Mouse (Mus musculus) embryonic facial prominence, embryonic 13.5 days (tissue): Measurements from ENCODE around the gene Prss33. TPM values are rescaled to one million over a fixed set of nuclear protein-coding genes. Genes with fewer than 3 reads are reported as not detected.

ENCODE experiments used
- ATAC-seq: fragments of 200-750 bp; cut with Nextera tagmentation; 2 replicates; pipeline ENCODE4 v1.8.0; 2017; ENCODE audit warnings: low read depth; ENCODE audit not compliant: insufficient number of reproducible peaks, insufficient read depth, low FRiP score, low TSS enrichment
- H3K27ac ChIP-seq: fragments of 300-500 bp; sonication (generic); 2 replicates; pipeline ENCODE4 v1.5.1; 2015; ENCODE audit warnings: moderate library complexity, mild to moderate bottlenecking, inconsistent platforms
- H3K27me3 ChIP-seq: fragments of 300-500 bp; sonication (generic); 2 replicates; pipeline ENCODE4 v1.6.1; 2015; ENCODE audit warnings: mild to moderate bottlenecking, inconsistent platforms
- H3K36me3 ChIP-seq: fragments of 300-500 bp; sonication (generic); 2 replicates; pipeline ENCODE4 v1.6.1; 2015; ENCODE audit warnings: mild to moderate bottlenecking, inconsistent platforms
- H3K4me1 ChIP-seq: fragments of 300-500 bp; sonication (generic); 2 replicates; pipeline ENCODE4 v1.6.1; 2015; ENCODE audit warnings: inconsistent platforms
- H3K4me2 ChIP-seq: fragments of 300-500 bp; sonication (generic); 2 replicates; pipeline ENCODE4 v1.6.1; 2015; ENCODE audit warnings: moderate library complexity, mild to moderate bottlenecking, inconsistent platforms
- H3K4me3 ChIP-seq: fragments of 300-500 bp; sonication (generic); 2 replicates; pipeline ENCODE4 v1.5.1; 2015; ENCODE audit warnings: mild to moderate bottlenecking, inconsistent platforms
- H3K9ac ChIP-seq: fragments of 300-500 bp; sonication (generic); 2 replicates; pipeline ENCODE4 v1.6.1; 2015; ENCODE audit warnings: mild to moderate bottlenecking, inconsistent platforms
- H3K9me3 ChIP-seq: fragments of 300-500 bp; sonication (generic); 2 replicates; pipeline ENCODE4 v1.6.1; 2016; ENCODE audit warnings: inconsistent platforms
- WGBS: fragments of 180-500 bp; shearing (Covaris S2); methylation state at CpG from one replicate; pipeline ENCODE4 v1.1.7; 2015; ENCODE audit warnings: mixed read lengths; 5-methylcytosine and 5-hydroxymethylcytosine counted together
- polyA plus RNA-seq: library from polyadenylated mRNA; unstranded; fragments of >200 nt; fragmentation: Nextera tagmentation; extraction: Ambion mirVana; gene quantifications from 2 replicates; pipeline ENCODE4 v1.2.1, GENCODE M21; 2015

Gene Prss33
- polyA plus RNA-seq, 1 experiment from 2014 or later: 0.38 TPM

GRCm38 (mm10) chr17:23853292-23853691 is 17.4 kb upstream of the Prss33 start:
- Histone ChIP-seq H3K27ac (no peak overlapping the region), H3K9me3 (no peaks in the 10 kb centered on the region), H3K4me3 (no peak overlapping the region), H3K4me1 (no peaks in the 10 kb centered on the region), H3K27me3 (no peaks in the 10 kb centered on the region), H3K4me2 (no peak overlapping the region), H3K36me3 (no peaks in the 10 kb centered on the region), H3K9ac (no peak overlapping the region)
- no peak for ATAC-seq
- 29% methylated on average over 5 of the region's 5 CpGs for WGBS

- no peak overlapping the region for H3K4me2 ChIP-seq
- no peak overlapping the region for H3K9ac ChIP-seq
- no peaks in the 10 kb centered on the region for H3K27me3 ChIP-seq
- no peak overlapping the region for H3K4me3 ChIP-seq
- 60% methylated on average over 19 of the region's 19 CpGs for WGBS
- no peaks in the 10 kb centered on the region; the same call in 1 of the 2 replicates for H3K9me3 ChIP-seq
- no peak for ATAC-seq
- no peak overlapping the region for H3K27ac ChIP-seq
- no peaks in the 10 kb centered on the region for H3K36me3 ChIP-seq
- no peaks in the 10 kb centered on the region for H3K4me1 ChIP-seq
These were observed 15.2 kb upstream of the Prss33 start for GRCm38 (mm10) chr17:23850853-23851749.

GRCm38 (mm10) chr17:23850028-23850427 is 14.2 kb upstream of the Prss33 start:
- no peaks in the 10 kb centered on the region for H3K4me1 ChIP-seq
- no peaks in the 10 kb centered on the region for H3K36me3 ChIP-seq
- WGBS: 47% methylated on average over 2 of the region's 2 CpGs
- H3K27ac ChIP-seq: no peak overlapping the region
- H3K4me3 ChIP-seq: no peak overlapping the region
- no peak overlapping the region for H3K4me2 ChIP-seq
- no peak overlapping the region for H3K9ac ChIP-seq
- no peak for ATAC-seq
- H3K27me3 ChIP-seq: no peaks in the 10 kb centered on the region
- H3K9me3 ChIP-seq: no peaks in the 10 kb centered on the region; the same call in 1 of the 2 replicates

GRCm38 (mm10) chr17:23843812-23844273 is 8.0 kb upstream of the Prss33 start, which contains the start of the genes Prss32 and Prss41:
Prss32 (plus strand) TSS chr17:23843855.
Prss41 (minus strand) TSS chr17:23844172.
- H3K9ac ChIP-seq: peak within 1 kb of the TSS; percentile 1; the same call in 1 of the 2 replicates
- H3K4me1 ChIP-seq: no peaks in the 10 kb centered on the region
- H3K4me3 ChIP-seq: peak within 1 kb of the TSS; percentile 26
- WGBS: 13% methylated on average over 19 of the region's 19 CpGs
- H3K4me2 ChIP-seq: peak within 1 kb of the TSS; percentile 50
- H3K27ac ChIP-seq: no peak within 1 kb of the TSS
- H3K36me3 ChIP-seq: no peaks in the 10 kb centered on the region
- no peaks in the 10 kb centered on the region; the same call in 1 of the 2 replicates for H3K9me3 ChIP-seq
- ATAC-seq: no peak
- no peaks in the 10 kb centered on the region; the same call in 1 of the 2 replicates for H3K27me3 ChIP-seq

- no peaks in the 10 kb centered on the region; the same call in 1 of the 2 replicates for H3K9me3 ChIP-seq
- no peak overlapping the region for H3K27ac ChIP-seq
- peak overlapping the region; percentile 26 for H3K4me3 ChIP-seq
- no peaks in the 10 kb centered on the region for H3K36me3 ChIP-seq
- H3K4me2 ChIP-seq: peak overlapping the region; percentile 50
- no peaks in the 10 kb centered on the region for H3K4me1 ChIP-seq
- ATAC-seq: no peak
- whole genome bisulfite sequencing: 47% methylated on average over 23 of the region's 23 CpGs
- H3K9ac ChIP-seq: peak overlapping the region; percentile 1; the same call in 1 of the 2 replicates
- H3K27me3 ChIP-seq: no peaks in the 10 kb centered on the region; the same call in 1 of the 2 replicates
These were observed 7.4 kb upstream of the Prss33 start for GRCm38 (mm10) chr17:23843141-23843811.

- Histone ChIP-seq H3K4me1 (no peaks in the 10 kb centered on the region), H3K9ac (no peak overlapping the region), H3K27ac (no peak overlapping the region), H3K36me3 (no peaks in the 10 kb centered on the region), H3K27me3 (peaks cover 4% of the 10 kb centered on the region), H3K4me3 (no peak overlapping the region), H3K9me3 (no peaks in the 10 kb centered on the region), H3K4me2 (no peak overlapping the region)
- 26% methylated on average over 4 of the region's 4 CpGs for WGBS
- no peak for ATAC-seq
These were observed 5.3 kb upstream of the Prss33 start for GRCm38 (mm10) chr17:23841145-23841544.

- Histone ChIP-seq H3K4me3 (no peak overlapping the region), H3K27me3 (peaks cover 40% of the 10 kb centered on the region), H3K36me3 (peaks cover 12% of the 10 kb centered on the region), H3K4me2 (no peak overlapping the region), H3K4me1 (peaks cover 20% of the 10 kb centered on the region), H3K9me3 (no peaks in the 10 kb centered on the region), H3K27ac (no peak overlapping the region), H3K9ac (no peak overlapping the region)
- 88% methylated on average over 1 of the region's 1 CpGs for WGBS
- ATAC-seq: no peak
These were observed 4.7 kb downstream of the Prss33 start for GRCm38 (mm10) chr17:23831201-23831600.

- Histone ChIP-seq H3K36me3 (peaks cover 32% of the 10 kb centered on the region), H3K27me3 (peaks cover 27% of the 10 kb centered on the region), H3K27ac (peak within 1 kb of the TSS; percentile 95), H3K9me3 (no peaks in the 10 kb centered on the region), H3K9ac (peak within 1 kb of the TSS; percentile 93), H3K4me2 (peak within 1 kb of the TSS; percentile 71), H3K4me3 (peak within 1 kb of the TSS; percentile 87), H3K4me1 (peaks cover 20% of the 10 kb centered on the region)
- WGBS: under 1% methylated on average over 36 of the region's 42 CpGs
- ATAC-seq: peak; percentile 91
These were observed 6.7 kb downstream of the Prss33 start, which contains the start of gene Elob for GRCm38 (mm10) chr17:23829064-23829619. Elob (minus strand) TSS chr17:23829136.

- peak; percentile 45 for ATAC-seq
- peak overlapping the region; percentile 87 for H3K4me3 ChIP-seq
- WGBS: under 1% methylated on average over 47 of the region's 47 CpGs
These were observed 7.4 kb downstream of the Prss33 start for GRCm38 (mm10) chr17:23828271-23829001.

GRCm38 (mm10) chr17:23825591-23825990 is 10.3 kb downstream of the Prss33 start:
- peaks cover 68% of the 10 kb centered on the region for H3K36me3 ChIP-seq

More at GRCm38 (mm10) chr17:23828271-23829001, 7.4 kb downstream of the Prss33 start:
- H3K4me1 ChIP-seq: peaks cover 20% of the 10 kb centered on the region
- no peaks in the 10 kb centered on the region for H3K9me3 ChIP-seq
- H3K4me2 ChIP-seq: peak overlapping the region; percentile 71
- peak overlapping the region; percentile 93 for H3K9ac ChIP-seq
- peaks cover 39% of the 10 kb centered on the region for H3K36me3 ChIP-seq
- peak overlapping the region; percentile 95 for H3K27ac ChIP-seq
- H3K27me3 ChIP-seq: peaks cover 19% of the 10 kb centered on the region

More at GRCm38 (mm10) chr17:23825591-23825990, 10.3 kb downstream of the Prss33 start:
- WGBS: 88% methylated on average over 4 of the region's 4 CpGs
- H3K4me2 ChIP-seq: no peak overlapping the region
- no peak for ATAC-seq
- no peaks in the 10 kb centered on the region for H3K9me3 ChIP-seq
- H3K9ac ChIP-seq: no peak overlapping the region
- 0 out of 2 replicates have a peak, but pooled peaks cover 3% of the 10 kb centered on the region for H3K27me3 ChIP-seq
- H3K4me3 ChIP-seq: no peak overlapping the region
- no peak overlapping the region for H3K27ac ChIP-seq
- H3K4me1 ChIP-seq: peaks cover 20% of the 10 kb centered on the region
